Mouse (Mus musculus) intestine, postnatal 0 days (tissue): Measurements from ENCODE around the gene Ptrh2. TPM values are rescaled to one million over a fixed set of nuclear protein-coding genes. Genes with fewer than 3 reads are reported as not detected.
"Not testable (repeated sequence)": the region's sequence is repeated elsewhere in the genome, so short reads cannot be mapped to it uniquely, and the experiment has no call there.

Experiments used
- ATAC-seq: fragments of 200-750 bp; cut with Nextera tagmentation; 2 replicates; pipeline ENCODE4 v1.8.0; 2017; ENCODE audit warnings: mild to moderate bottlenecking, moderate TSS enrichment, moderate library complexity
- H3K27ac ChIP-seq: fragments of 300-500 bp; sonication (generic); 2 replicates; pipeline ENCODE4 v1.5.1; 2014; ENCODE audit warnings: mild to moderate bottlenecking, low read depth, low read length, moderate library complexity
- H3K27me3 ChIP-seq: fragments of 300-500 bp; sonication (generic); replicated peaks from 2 replicates; pipeline ENCODE4 v1.6.1; 2014; ENCODE audit warnings: low read length, mixed read lengths; ENCODE audit not compliant: control insufficient read depth, insufficient read depth
- H3K36me3 ChIP-seq: fragments of 300-500 bp; sonication (generic); 2 replicates; pipeline ENCODE4 v1.6.1; 2014; ENCODE audit warnings: mild to moderate bottlenecking, moderate library complexity; ENCODE audit not compliant: control insufficient read depth, insufficient read depth
- H3K4me1 ChIP-seq: fragments of 300-500 bp; sonication (generic); replicated peaks from 2 replicates; pipeline ENCODE4 v1.6.1; 2014; ENCODE audit warnings: antibody characterized with exemption, low read length, mixed read lengths; ENCODE audit not compliant: control insufficient read depth, insufficient read depth
- H3K4me2 ChIP-seq: fragments of 300-500 bp; sonication (generic); replicated peaks from 2 replicates; pipeline ENCODE4 v1.6.1; 2014; ENCODE audit warnings: low read depth, mild to moderate bottlenecking, moderate library complexity
- H3K4me3 ChIP-seq: fragments of 300-500 bp; sonication (generic); 2 replicates; pipeline ENCODE4 v1.5.1; 2014; ENCODE audit warnings: low read depth, low read length
- H3K9ac ChIP-seq: fragments of 300-500 bp; sonication (generic); 2 replicates; pipeline ENCODE4 v1.6.1; 2014; ENCODE audit warnings: mild to moderate bottlenecking, low read depth, low read length
- H3K9me3 ChIP-seq: fragments of 300-500 bp; sonication (generic); 2 replicates; pipeline ENCODE4 v1.6.1; 2016; ENCODE audit warnings: mixed run types; ENCODE audit not compliant: control insufficient read depth
- CTCF ChIP-seq: sonication (generic); IDR thresholded peaks from 2 replicates; pipeline ENCODE4 v1.5.1; 2016; ENCODE audit warnings: low read depth, mild to moderate bottlenecking, control low read depth, antibody characterized with exemption, moderate library complexity
- WGBS: fragments of 180-500 bp; shearing (Covaris S2); extraction: QIAGEN DNeasy Blood & Tissue Kit; methylation state at CpG from one replicate; pipeline ENCODE4 v1.1.7; 2014; 5-methylcytosine and 5-hydroxymethylcytosine counted together
- polyA plus RNA-seq: library from polyadenylated mRNA; unstranded; fragments of >200 nt; fragmentation: Nextera tagmentation; extraction: Ambion mirVana; gene quantifications from 2 replicates; pipeline ENCODE4 v1.2.1, GENCODE M21; 2015

The Ptrh2 gene
- polyA plus RNA-seq, 1 experiment from 2014 or later, result 14.2 TPM

- no peak overlapping the region for H3K4me3 ChIP-seq
- H3K9ac ChIP-seq, result no peak overlapping the region
- WGBS, result 79% methylated on average over 2 of the region's 2 CpGs
- ATAC-seq, result no peak
- H3K27ac ChIP-seq, result no peak overlapping the region
- TF ChIP-seq CTCF, result no peak
- no peaks in the 10 kb centered on the region for H3K9me3 ChIP-seq
- peaks cover 54% of the 10 kb centered on the region for H3K36me3 ChIP-seq
- H3K27me3 ChIP-seq, result no peaks in the 10 kb centered on the region
- H3K4me2 ChIP-seq, result no peak overlapping the region
- no peaks in the 10 kb centered on the region for H3K4me1 ChIP-seq
These were observed 47.7 kb downstream of the Ptrh2 start for GRCm38 (mm10) chr11:86731443-86731842.

GRCm38 (mm10) chr11:86734241-86734939 lies 50.6 kb downstream of the Ptrh2 start:
- H3K36me3 ChIP-seq, result peaks cover 35% of the 10 kb centered on the region
- H3K4me3 ChIP-seq, result no peak overlapping the region
- H3K27ac ChIP-seq, result peak overlapping the region; percentile 24
- H3K9ac ChIP-seq, result no peak overlapping the region
- peak overlapping the region; percentile 11; the same call in 1 of the 2 replicates for H3K4me2 ChIP-seq
- H3K27me3 ChIP-seq, result no peaks in the 10 kb centered on the region
- no peak for ATAC-seq
- no peak for TF ChIP-seq CTCF
- WGBS, result 55% methylated on average over 10 of the region's 10 CpGs
- H3K4me1 ChIP-seq, result no peaks in the 10 kb centered on the region
- H3K9me3 ChIP-seq, result no peaks in the 10 kb centered on the region

GRCm38 (mm10) chr11:86734993-86735392 lies 51.2 kb downstream of the Ptrh2 start:
- 90% methylated on average over 4 of the region's 4 CpGs for WGBS

GRCm38 (mm10) chr11:86737301-86738000 lies 53.7 kb downstream of the Ptrh2 start:
- Histone ChIP-seq H3K9ac (no peak overlapping the region), H3K4me3 (no peak overlapping the region), H3K9me3 (no peaks in the 10 kb centered on the region), H3K27me3 (no peaks in the 10 kb centered on the region), H3K4me2 (no peak overlapping the region), H3K36me3 (peaks cover 15% of the 10 kb centered on the region; the same call in 1 of the 2 replicates), H3K27ac (0 out of 2 replicates have a peak overlapping the region, but pooled peaks have one; percentile 41), H3K4me1 (no peaks in the 10 kb centered on the region)
- WGBS, result 33% methylated on average over 8 of the region's 8 CpGs
- ATAC-seq, result peak; percentile 51
- TF ChIP-seq CTCF, result no peak

More at GRCm38 (mm10) chr11:86734993-86735392, 51.2 kb downstream of the Ptrh2 start:
- Histone ChIP-seq H3K9ac (no peak overlapping the region), H3K4me1 (no peaks in the 10 kb centered on the region), H3K9me3 (no peaks in the 10 kb centered on the region), H3K27ac (no peak overlapping the region), H3K4me3 (no peak overlapping the region), H3K36me3 (peaks cover 32% of the 10 kb centered on the region), H3K4me2 (no peak overlapping the region), H3K27me3 (no peaks in the 10 kb centered on the region)
- no peak for TF ChIP-seq CTCF
- no peak for ATAC-seq

- H3K9ac ChIP-seq, ATAC-seq, H3K4me1 ChIP-seq, H3K4me2 ChIP-seq, H3K27ac ChIP-seq, H3K4me3 ChIP-seq, H3K9me3 ChIP-seq, H3K27me3 ChIP-seq: not testable (repeated sequence)
- H3K36me3 ChIP-seq, result peaks cover 10% of the 10 kb centered on the region; the same call in 1 of the 2 replicates
- TF ChIP-seq CTCF, result peak; percentile 22; the same call in 1 of the 2 replicates
- WGBS, result 90% methylated on average over 1 of the region's 1 CpGs
These were observed 54.5 kb downstream of the Ptrh2 start for GRCm38 (mm10) chr11:86738308-86738707.

GRCm38 (mm10) chr11:86738956-86739355 lies 55.2 kb downstream of the Ptrh2 start:
- no peaks in the 10 kb centered on the region for H3K27me3 ChIP-seq
- peaks cover 5% of the 10 kb centered on the region; the same call in 1 of the 2 replicates for H3K36me3 ChIP-seq
- no peak overlapping the region for H3K4me3 ChIP-seq
- ATAC-seq, result peak; percentile 82
- no peaks in the 10 kb centered on the region for H3K4me1 ChIP-seq
- 34% methylated on average over 1 of the region's 1 CpGs for WGBS
- 0 out of 2 replicates have a peak overlapping the region, but pooled peaks have one; percentile 18 for H3K4me2 ChIP-seq
- H3K9ac ChIP-seq, result no peak overlapping the region
- no peaks in the 10 kb centered on the region for H3K9me3 ChIP-seq
- no peak for TF ChIP-seq CTCF
- no peak overlapping the region for H3K27ac ChIP-seq
